Mouse (Mus musculus): Measurements from ENCODE around the gene Cyp4a29.
"Not testable (repeated sequence)": the region's sequence is repeated elsewhere in the genome, so short reads cannot be mapped to it uniquely, and the experiment has no call there.

The Cyp4a29 gene

DNA sequence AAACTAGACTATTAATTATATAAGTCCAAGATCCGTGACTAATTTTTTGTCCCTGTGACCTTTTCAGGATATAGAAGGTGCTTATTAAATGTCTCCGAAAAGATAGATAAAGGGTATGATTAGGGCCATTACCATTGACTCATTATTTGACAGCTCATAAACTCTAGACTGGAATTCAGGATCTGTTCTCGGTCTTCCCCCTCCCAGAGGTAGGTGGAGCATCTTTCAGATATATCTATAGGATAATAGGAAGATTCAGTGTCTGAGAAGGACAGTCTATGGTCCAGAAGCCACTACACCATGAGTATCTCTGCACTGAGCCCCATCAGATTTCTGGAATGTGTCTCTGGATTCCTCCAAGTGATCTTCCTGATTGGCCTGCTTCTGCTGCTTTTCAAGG, at the start of gene Cyp4a29:
TSS of gene Cyp4a29 (plus strand) at position 301 of the 400 bp plus-strand sequence.
- no peak for DNase-seq

DNA sequence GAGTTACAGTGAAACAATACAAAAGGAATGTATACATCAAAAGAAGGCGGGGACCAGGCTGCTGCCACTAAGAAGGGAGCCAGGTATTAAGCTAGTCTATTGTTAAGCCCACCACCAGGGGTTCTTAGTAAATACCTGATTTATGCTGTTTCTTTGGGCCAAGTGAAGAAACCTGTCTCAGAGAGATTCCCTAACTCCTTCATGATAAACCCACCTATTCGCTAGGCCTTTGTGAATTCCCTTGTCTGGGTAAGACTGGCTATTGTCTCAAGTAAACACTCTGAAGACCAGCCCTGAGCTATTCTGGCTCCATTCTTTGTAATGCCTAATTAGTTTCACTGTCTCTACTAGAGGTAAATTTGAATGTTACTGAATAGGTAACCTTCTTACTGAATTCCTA, 9.0 kb upstream of the Cyp4a29 start:
- DNase-seq: not testable (repeated sequence)

DNA sequence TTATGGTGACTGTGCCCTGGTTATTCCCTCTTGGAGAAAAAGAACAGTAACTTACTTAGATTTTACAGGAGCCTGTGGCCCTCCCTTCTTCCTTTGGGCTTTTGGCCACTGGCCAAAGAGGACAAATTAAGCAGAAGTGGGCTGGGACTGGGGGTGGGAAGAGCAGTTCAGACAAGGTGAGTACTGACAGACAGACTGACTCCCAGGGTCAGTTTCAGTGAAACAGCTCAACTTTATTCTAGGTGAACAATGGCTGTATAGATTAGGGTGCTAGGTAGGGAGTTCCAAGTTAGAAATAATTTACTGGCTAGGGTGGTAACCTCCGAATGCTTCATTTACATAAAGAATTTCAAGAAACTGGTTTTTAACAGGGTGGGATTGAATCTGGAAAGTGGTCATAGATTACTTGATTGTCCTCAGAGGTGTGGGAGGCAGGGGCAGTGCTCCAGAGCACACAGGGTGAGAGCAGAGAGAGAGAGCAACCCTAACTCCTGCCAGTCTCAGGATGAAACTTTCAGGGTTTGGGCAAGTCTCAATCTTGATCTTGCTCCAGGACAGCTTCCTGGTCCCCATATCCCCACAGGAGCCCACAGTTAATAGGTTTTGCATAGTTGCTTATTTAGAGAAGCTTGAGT, 5.3 kb upstream of the Cyp4a29 start:
- no peak for DNase-seq

DNA sequence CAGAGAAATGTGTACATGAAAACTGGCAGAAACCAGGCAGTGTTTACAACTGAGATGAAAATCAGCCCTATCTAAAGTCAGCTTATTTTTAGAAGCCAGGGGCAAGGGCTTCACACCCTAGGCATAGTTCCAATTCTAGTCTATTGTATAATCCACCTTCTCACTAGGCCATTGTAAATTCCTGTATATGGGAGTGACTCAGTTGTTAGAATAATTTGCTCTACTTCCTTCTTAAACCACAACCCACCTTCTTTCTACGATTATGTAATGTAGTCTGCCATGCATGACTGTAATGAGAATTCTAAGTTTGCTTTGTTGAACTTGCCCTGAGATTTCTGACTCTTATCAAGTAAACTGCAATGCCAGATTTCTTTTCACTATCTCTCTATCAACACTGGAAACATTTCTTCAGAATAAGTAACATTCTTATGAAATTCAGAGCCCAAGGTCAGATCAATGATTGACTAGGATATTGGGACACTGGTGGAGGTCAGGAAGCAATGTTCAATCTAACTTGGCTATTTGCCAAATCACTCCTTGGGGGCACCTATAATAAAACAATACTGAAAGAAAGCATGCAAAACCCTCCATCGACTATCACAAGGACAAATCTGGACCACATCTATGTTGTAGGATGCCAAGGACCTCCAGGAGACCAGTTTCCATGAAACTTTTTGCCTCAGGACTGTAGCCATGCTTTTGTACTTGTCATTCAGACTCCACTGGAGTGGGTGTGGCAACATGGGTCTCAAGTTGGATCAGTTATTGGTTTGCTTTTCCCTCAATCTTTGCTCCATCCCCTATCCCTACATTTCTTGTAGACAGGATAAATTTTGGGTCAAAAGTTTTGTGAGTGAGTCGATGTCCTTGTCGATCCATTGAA, 23.0 kb downstream of the Cyp4a29 start:
- DNase-seq: not testable (repeated sequence)

DNA sequence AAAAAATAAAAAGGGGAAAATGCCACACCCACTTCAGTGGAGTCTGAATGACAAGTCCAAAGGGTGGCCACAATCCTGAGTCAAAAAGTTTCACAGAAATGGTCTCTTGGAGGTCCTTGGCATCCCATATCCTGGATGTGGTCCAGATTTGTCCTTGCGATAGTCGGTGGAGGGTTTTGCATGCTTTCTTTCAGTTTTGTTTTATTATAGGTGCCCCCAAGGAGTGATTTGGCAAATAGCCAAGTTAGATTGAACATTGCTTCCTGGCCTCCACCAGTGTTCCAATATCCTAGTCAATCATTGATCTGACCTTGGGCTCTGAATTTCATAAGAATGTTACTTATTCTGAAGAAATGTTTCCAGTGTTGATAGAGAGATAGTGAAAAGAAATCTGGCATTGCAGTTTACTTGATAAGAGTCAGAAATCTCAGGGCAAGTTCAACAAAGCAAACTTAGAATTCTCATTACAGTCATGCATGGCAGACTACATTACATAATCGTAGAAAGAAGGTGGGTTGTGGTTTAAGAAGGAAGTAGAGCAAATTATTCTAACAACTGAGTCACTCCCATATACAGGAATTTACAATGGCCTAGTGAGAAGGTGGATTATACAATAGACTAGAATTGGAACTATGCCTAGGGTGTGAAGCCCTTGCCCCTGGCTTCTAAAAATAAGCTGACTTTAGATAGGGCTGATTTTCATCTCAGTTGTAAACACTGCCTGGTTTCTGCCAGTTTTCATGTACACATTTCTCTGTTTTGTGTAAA, 36.5 kb downstream of the Cyp4a29 start:
- not testable (repeated sequence) for DNase-seq

DNA sequence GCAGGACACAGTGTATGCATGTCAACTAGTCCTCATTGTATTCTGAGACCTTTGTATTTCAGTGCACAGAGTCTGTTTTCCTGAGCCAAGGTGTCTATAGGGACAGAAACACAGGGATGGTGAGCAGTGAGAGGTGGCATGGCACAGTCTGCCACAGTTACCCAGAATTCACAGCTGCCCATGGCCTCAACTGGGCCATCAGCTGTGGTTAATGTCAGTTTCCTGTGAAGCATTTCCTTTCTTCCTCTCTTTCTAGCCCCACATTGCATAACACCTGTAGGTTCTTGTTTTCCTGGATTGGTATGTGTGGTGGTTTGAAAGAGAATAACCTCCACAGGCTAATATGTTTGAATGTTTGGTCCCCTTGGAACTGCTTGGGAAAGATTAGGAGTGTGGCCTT, 38.5 kb downstream of the Cyp4a29 start:
- DNase-seq: no peak

DNA sequence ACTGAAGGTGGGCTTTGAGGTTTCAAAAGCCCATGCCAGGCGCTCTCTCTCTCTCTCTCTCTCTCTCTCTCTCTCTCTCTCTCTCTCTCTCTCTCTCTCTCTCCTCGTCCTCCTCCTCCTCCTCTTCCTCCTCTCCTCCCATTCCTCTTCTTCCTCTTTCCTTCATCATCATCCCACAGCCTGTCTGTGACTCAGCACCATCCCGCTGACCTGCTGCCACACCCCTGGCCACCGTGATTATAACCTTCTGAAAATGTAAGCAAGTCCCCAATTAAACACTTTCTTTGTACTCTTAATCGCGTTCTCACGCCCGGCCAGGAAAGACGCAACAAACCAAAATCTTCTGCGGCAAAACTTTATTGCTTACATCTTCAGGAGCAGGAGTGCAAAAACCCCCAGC, 38.9 kb downstream of the Cyp4a29 start:
- DNase-seq: not testable (repeated sequence)

DNA sequence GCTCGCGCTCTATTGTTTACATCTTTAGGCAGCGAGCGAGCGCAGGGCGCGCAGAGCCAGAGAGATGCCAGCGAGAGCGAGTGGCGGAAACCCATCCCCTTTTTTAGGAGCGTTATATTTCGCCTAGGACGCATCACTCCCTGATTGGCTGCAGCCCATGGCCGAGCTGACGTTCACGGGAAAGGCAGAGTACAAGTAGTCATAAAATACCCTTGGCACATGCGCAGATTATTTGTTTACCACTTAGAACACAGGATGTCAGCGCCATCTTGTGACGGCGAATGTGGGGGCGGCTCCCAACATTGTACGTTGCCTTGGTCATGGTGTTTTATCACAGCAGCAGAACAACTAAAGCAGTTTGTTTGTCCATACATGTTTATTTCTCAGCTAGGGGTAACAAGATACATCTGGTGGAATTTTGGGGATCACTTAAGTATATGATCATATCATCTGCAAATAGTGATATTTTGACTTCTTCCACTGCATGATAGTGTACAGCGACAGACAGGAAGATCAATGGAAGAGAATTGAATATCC, 39.4 kb downstream of the Cyp4a29 start:
- not testable (repeated sequence) for DNase-seq

DNA sequence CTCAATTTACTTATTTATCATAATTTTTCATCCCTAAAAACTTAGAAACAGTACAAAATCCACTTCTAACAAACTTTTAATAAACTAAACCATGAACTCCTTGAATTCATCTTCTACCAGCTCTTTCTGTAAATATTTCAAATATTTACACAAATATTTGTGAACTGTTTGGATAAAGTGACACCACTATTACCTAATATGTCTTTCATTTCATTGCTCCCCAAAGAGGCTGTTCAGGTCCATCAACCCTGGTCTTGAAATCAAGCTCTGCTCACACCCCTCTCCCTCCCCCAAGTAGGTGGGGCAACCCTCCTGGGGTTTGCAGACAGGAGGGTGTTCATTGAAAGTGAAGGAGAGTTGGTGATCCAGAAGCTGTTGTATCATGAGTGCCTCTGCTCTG, 56.9 kb downstream of the Cyp4a29 start, which contains the start of gene Cyp4a12a:
TSS of gene Cyp4a12a (plus strand) at position 301 of the 400 bp plus-strand sequence.
- not testable (repeated sequence) for DNase-seq

Measured in right cerebral cortex, adult 18-20 months (tissue).